Mouse (Mus musculus) erythroblast, embryonic 14.5 days (primary cell): ENCODE measurements around the gene Slc29a1. TPM values are rescaled to one million over a fixed set of nuclear protein-coding genes. Genes with fewer than 3 reads are reported as not detected.

ENCODE experiments used
- H3K27me3 ChIP-seq: 2 replicates; pipeline ENCODE4 v1.6.1; 2012; ENCODE audit warnings: inconsistent platforms; ENCODE audit not compliant: control insufficient read depth
- H3K36me3 ChIP-seq: 2 replicates; pipeline ENCODE4 v1.6.1; 2012; ENCODE audit warnings: mild to moderate bottlenecking, inconsistent platforms; ENCODE audit not compliant: control insufficient read depth
- H3K4me1 ChIP-seq: 2 replicates; pipeline ENCODE4 v1.6.1; 2012; ENCODE audit warnings: inconsistent platforms; ENCODE audit not compliant: control insufficient read depth
- H3K4me3 ChIP-seq: replicated peaks from 2 replicates; pipeline ENCODE3; 2012; ENCODE audit warnings: moderate library complexity, mild to moderate bottlenecking, inconsistent platforms
- H3K9me3 ChIP-seq: 2 replicates; pipeline ENCODE4 v1.6.1; 2012; ENCODE audit warnings: low read length, inconsistent platforms, mixed read lengths; ENCODE audit not compliant: control insufficient read depth
- GATA1 ChIP-seq: IDR thresholded peaks from 2 replicates; pipeline ENCODE4 v1.6.1; 2012; ENCODE audit warnings: low read length, inconsistent platforms, mixed read lengths
- TAL1 ChIP-seq: IDR thresholded peaks from 3 replicates; pipeline ENCODE4 v1.6.1; 2012; ENCODE audit warnings: low read length, inconsistent platforms, mixed read lengths
- polyA plus RNA-seq: library from polyadenylated mRNA; stranded (reverse); fragments of >175 nt; gene quantifications from 2 replicates; pipeline ENCODE4 v1.2.3, GENCODE M21; 2012

The Slc29a1 gene
- polyA plus RNA-seq, 1 experiment, result 77.5 TPM

- Histone ChIP-seq H3K4me1 (peaks cover 33% of the 10 kb centered on the region), H3K9me3 (peaks cover 2% of the 10 kb centered on the region; the same call in 1 of the 2 replicates), H3K36me3 (no peaks in the 10 kb centered on the region), H3K27me3 (no peaks in the 10 kb centered on the region), H3K4me3 (no peak overlapping the region)
- no peak for TF ChIP-seq GATA1
- TF ChIP-seq TAL1, result no peak
Measured at GRCm38 (mm10) chr17:45616679-45617078, 17.3 kb upstream of the Slc29a1 start.

- Histone ChIP-seq H3K9me3 (peaks cover 2% of the 10 kb centered on the region; the same call in 1 of the 2 replicates), H3K36me3 (no peaks in the 10 kb centered on the region), H3K27me3 (no peaks in the 10 kb centered on the region), H3K4me1 (peaks cover 34% of the 10 kb centered on the region), H3K4me3 (no peak overlapping the region)
- TF ChIP-seq TAL1, result no peak
- no peak for TF ChIP-seq GATA1
Measured at GRCm38 (mm10) chr17:45616046-45616650, 16.7 kb upstream of the Slc29a1 start.

GRCm38 (mm10) chr17:45612921-45613320, 13.5 kb upstream of the Slc29a1 start:
- Histone ChIP-seq H3K9me3 (peaks cover 2% of the 10 kb centered on the region; the same call in 1 of the 2 replicates), H3K4me3 (no peak overlapping the region), H3K27me3 (no peaks in the 10 kb centered on the region), H3K4me1 (peaks cover 39% of the 10 kb centered on the region), H3K36me3 (no peaks in the 10 kb centered on the region)
- TF ChIP-seq TAL1 (no peak), GATA1 (no peak)

- peaks cover 39% of the 10 kb centered on the region for H3K4me1 ChIP-seq
- no peaks in the 10 kb centered on the region for H3K27me3 ChIP-seq
- no peak overlapping the region for H3K4me3 ChIP-seq
- H3K9me3 ChIP-seq, result peaks cover 2% of the 10 kb centered on the region; the same call in 1 of the 2 replicates
- no peaks in the 10 kb centered on the region for H3K36me3 ChIP-seq
- TF ChIP-seq TAL1 (no peak), GATA1 (no peak)
Measured at GRCm38 (mm10) chr17:45612008-45612407, 12.6 kb upstream of the Slc29a1 start.

GRCm38 (mm10) chr17:45610144-45610866, 10.9 kb upstream of the Slc29a1 start:
- H3K9me3 ChIP-seq, result peaks cover 2% of the 10 kb centered on the region; the same call in 1 of the 2 replicates
- no peaks in the 10 kb centered on the region for H3K27me3 ChIP-seq
- H3K36me3 ChIP-seq, result no peaks in the 10 kb centered on the region
- peak overlapping the region; percentile 43 for H3K4me3 ChIP-seq
- TF ChIP-seq TAL1, result peak; percentile 49
- TF ChIP-seq GATA1, result no peak
- peaks cover 34% of the 10 kb centered on the region for H3K4me1 ChIP-seq

GRCm38 (mm10) chr17:45608396-45608795, 9.0 kb upstream of the Slc29a1 start:
- TF ChIP-seq TAL1, result no peak
- no peak for TF ChIP-seq GATA1
- H3K27me3 ChIP-seq, result no peaks in the 10 kb centered on the region
- peaks cover 2% of the 10 kb centered on the region; the same call in 1 of the 2 replicates for H3K9me3 ChIP-seq
- H3K4me3 ChIP-seq, result no peak overlapping the region
- H3K36me3 ChIP-seq, result no peaks in the 10 kb centered on the region
- peaks cover 44% of the 10 kb centered on the region for H3K4me1 ChIP-seq

- Histone ChIP-seq H3K36me3 (no peaks in the 10 kb centered on the region), H3K4me1 (peaks cover 46% of the 10 kb centered on the region), H3K4me3 (no peak overlapping the region), H3K27me3 (no peaks in the 10 kb centered on the region), H3K9me3 (no peaks in the 10 kb centered on the region; the same call in 1 of the 2 replicates)
- no peak for TF ChIP-seq TAL1
Measured at GRCm38 (mm10) chr17:45606992-45607879, 7.8 kb upstream of the Slc29a1 start.

GRCm38 (mm10) chr17:45602984-45603383, 3.6 kb upstream of the Slc29a1 start:
- no peaks in the 10 kb centered on the region for H3K36me3 ChIP-seq
- peaks cover 62% of the 10 kb centered on the region for H3K4me1 ChIP-seq
- H3K27me3 ChIP-seq, result no peaks in the 10 kb centered on the region; the same call in 1 of the 2 replicates
- TF ChIP-seq GATA1, result no peak
- no peak for TF ChIP-seq TAL1
- no peak overlapping the region for H3K4me3 ChIP-seq
- H3K9me3 ChIP-seq, result no peaks in the 10 kb centered on the region; the same call in 1 of the 2 replicates
